Mouse (Mus musculus): ENCODE measurements around the gene Csnk1g2. TPM values are rescaled to one million over a fixed set of nuclear protein-coding genes. Genes with fewer than 3 reads are reported as not detected.

The Csnk1g2 gene
- polyA plus RNA-seq, 1 experiment from 2014 or later: 79.9 TPM

- Histone ChIP-seq H3K9me3 (replicated peaks; ENCODE audit: control insufficient read depth, low read length, poor library complexity, severe bottlenecking) (no peaks in the 10 kb centered on the region), H3K9ac (ENCODE audit: low read depth, low read length) (no peak overlapping the region), H3K27me3 (ENCODE audit: control insufficient read depth, insufficient read depth, low read depth, low read length) (no peaks in the 10 kb centered on the region), H3K4me2 (ENCODE audit: low read length) (no peak overlapping the region), H3K27ac (ENCODE audit: low read length) (no peak overlapping the region), H3K4me1 (ENCODE audit: control insufficient read depth, insufficient read depth, low read length) (peaks cover 18% of the 10 kb centered on the region), H3K36me3 (ENCODE audit: control insufficient read depth, insufficient read depth, low read length) (peaks cover 33% of the 10 kb centered on the region), H3K4me3 (ENCODE audit: low read depth, low read length) (no peak overlapping the region)
- ATAC-seq: no peak
- 96% methylated on average over 34 of the region's 34 CpGs for WGBS
These were observed 15.8 kb upstream of the Csnk1g2 start for GRCm38 (mm10) chr10:80606737-80607350.

GRCm38 (mm10) chr10:80608435-80608834, 14.2 kb upstream of the Csnk1g2 start:
- Histone ChIP-seq H3K36me3 (ENCODE audit: control insufficient read depth, insufficient read depth, low read length) (peaks cover 33% of the 10 kb centered on the region), H3K4me2 (ENCODE audit: low read length) (no peak overlapping the region), H3K27me3 (ENCODE audit: control insufficient read depth, insufficient read depth, low read depth, low read length) (no peaks in the 10 kb centered on the region), H3K4me1 (ENCODE audit: control insufficient read depth, insufficient read depth, low read length) (peaks cover 12% of the 10 kb centered on the region), H3K4me3 (ENCODE audit: low read depth, low read length) (no peak overlapping the region), H3K9me3 (replicated peaks; ENCODE audit: control insufficient read depth, low read length, poor library complexity, severe bottlenecking) (no peaks in the 10 kb centered on the region), H3K9ac (ENCODE audit: low read depth, low read length) (no peak overlapping the region; the same call in 1 of the 2 replicates), H3K27ac (ENCODE audit: low read length) (no peak overlapping the region)
- WGBS: 90% methylated on average over 3 of the region's 3 CpGs
- no peak for ATAC-seq

- Histone ChIP-seq H3K27ac (ENCODE audit: low read length) (no peak overlapping the region), H3K4me1 (ENCODE audit: control insufficient read depth, insufficient read depth, low read length) (peaks cover 2% of the 10 kb centered on the region; the same call in 1 of the 2 replicates), H3K4me3 (ENCODE audit: low read depth, low read length) (no peak overlapping the region), H3K9ac (ENCODE audit: low read depth, low read length) (no peak overlapping the region), H3K9me3 (replicated peaks; ENCODE audit: control insufficient read depth, low read length, poor library complexity, severe bottlenecking) (no peaks in the 10 kb centered on the region), H3K27me3 (ENCODE audit: control insufficient read depth, insufficient read depth, low read depth, low read length) (no peaks in the 10 kb centered on the region), H3K4me2 (ENCODE audit: low read length) (no peak overlapping the region), H3K36me3 (ENCODE audit: control insufficient read depth, insufficient read depth, low read length) (peaks cover 36% of the 10 kb centered on the region)
- ATAC-seq: no peak
- 90% methylated on average over 10 of the region's 10 CpGs for WGBS
These were observed 13.2 kb upstream of the Csnk1g2 start for GRCm38 (mm10) chr10:80609269-80609924.

- WGBS: 93% methylated on average over 9 of the region's 9 CpGs
- Histone ChIP-seq H3K4me1 (ENCODE audit: control insufficient read depth, insufficient read depth, low read length) (no peaks in the 10 kb centered on the region), H3K4me3 (ENCODE audit: low read depth, low read length) (no peak overlapping the region), H3K27me3 (ENCODE audit: control insufficient read depth, insufficient read depth, low read depth, low read length) (no peaks in the 10 kb centered on the region), H3K9me3 (replicated peaks; ENCODE audit: control insufficient read depth, low read length, poor library complexity, severe bottlenecking) (no peaks in the 10 kb centered on the region), H3K9ac (ENCODE audit: low read depth, low read length) (0 out of 2 replicates have a peak overlapping the region, but pooled peaks have one; percentile 6), H3K4me2 (ENCODE audit: low read length) (no peak overlapping the region), H3K36me3 (ENCODE audit: control insufficient read depth, insufficient read depth, low read length) (peaks cover 41% of the 10 kb centered on the region), H3K27ac (ENCODE audit: low read length) (no peak overlapping the region)
- ATAC-seq: no peak
These were observed 12.4 kb upstream of the Csnk1g2 start for GRCm38 (mm10) chr10:80610116-80610785.

- 82% methylated on average over 4 of the region's 4 CpGs for WGBS
- ATAC-seq: no peak
- H3K27me3 ChIP-seq (ENCODE audit: control insufficient read depth, insufficient read depth, low read depth, low read length): no peaks in the 10 kb centered on the region
These were observed 11.6 kb upstream of the Csnk1g2 start for GRCm38 (mm10) chr10:80611024-80611423.

GRCm38 (mm10) chr10:80611905-80612304, 10.7 kb upstream of the Csnk1g2 start:
- no peaks in the 10 kb centered on the region for H3K9me3 ChIP-seq (replicated peaks; ENCODE audit: control insufficient read depth, low read length, poor library complexity, severe bottlenecking)
- H3K27ac ChIP-seq (ENCODE audit: low read length): no peak overlapping the region
- WGBS: 96% methylated on average over 3 of the region's 3 CpGs
- H3K4me1 ChIP-seq (ENCODE audit: control insufficient read depth, insufficient read depth, low read length): no peaks in the 10 kb centered on the region
- H3K4me2 ChIP-seq (ENCODE audit: low read length): no peak overlapping the region
- no peaks in the 10 kb centered on the region for H3K27me3 ChIP-seq (ENCODE audit: control insufficient read depth, insufficient read depth, low read depth, low read length)
- H3K9ac ChIP-seq (ENCODE audit: low read depth, low read length): no peak overlapping the region
- no peak overlapping the region for H3K4me3 ChIP-seq (ENCODE audit: low read depth, low read length)
- ATAC-seq: no peak
- H3K36me3 ChIP-seq (ENCODE audit: control insufficient read depth, insufficient read depth, low read length): peaks cover 35% of the 10 kb centered on the region

More at GRCm38 (mm10) chr10:80611024-80611423, 11.6 kb upstream of the Csnk1g2 start:
- Histone ChIP-seq H3K9me3 (replicated peaks; ENCODE audit: control insufficient read depth, low read length, poor library complexity, severe bottlenecking) (no peaks in the 10 kb centered on the region), H3K4me3 (ENCODE audit: low read depth, low read length) (no peak overlapping the region), H3K4me2 (ENCODE audit: low read length) (no peak overlapping the region), H3K36me3 (ENCODE audit: control insufficient read depth, insufficient read depth, low read length) (peaks cover 43% of the 10 kb centered on the region), H3K4me1 (ENCODE audit: control insufficient read depth, insufficient read depth, low read length) (no peaks in the 10 kb centered on the region), H3K9ac (ENCODE audit: low read depth, low read length) (no peak overlapping the region), H3K27ac (ENCODE audit: low read length) (no peak overlapping the region)

- no peak for ATAC-seq
These were observed 8.8 kb upstream of the Csnk1g2 start for GRCm38 (mm10) chr10:80613821-80614220.

GRCm38 (mm10) chr10:80614351-80614750, 8.3 kb upstream of the Csnk1g2 start:
- Histone ChIP-seq H3K9me3 (replicated peaks; ENCODE audit: control insufficient read depth, low read length, poor library complexity, severe bottlenecking) (no peaks in the 10 kb centered on the region), H3K27ac (ENCODE audit: low read length) (no peak overlapping the region), H3K36me3 (ENCODE audit: control insufficient read depth, insufficient read depth, low read length) (peaks cover 14% of the 10 kb centered on the region), H3K9ac (ENCODE audit: low read depth, low read length) (no peak overlapping the region), H3K4me3 (ENCODE audit: low read depth, low read length) (no peak overlapping the region), H3K4me1 (ENCODE audit: control insufficient read depth, insufficient read depth, low read length) (no peaks in the 10 kb centered on the region), H3K4me2 (ENCODE audit: low read length) (no peak overlapping the region), H3K27me3 (ENCODE audit: control insufficient read depth, insufficient read depth, low read depth, low read length) (no peaks in the 10 kb centered on the region)
- WGBS: 93% methylated on average over 6 of the region's 6 CpGs
- ATAC-seq: no peak

More at GRCm38 (mm10) chr10:80613821-80614220, 8.8 kb upstream of the Csnk1g2 start:
- Histone ChIP-seq H3K36me3 (ENCODE audit: control insufficient read depth, insufficient read depth, low read length) (peaks cover 16% of the 10 kb centered on the region), H3K9ac (ENCODE audit: low read depth, low read length) (no peak overlapping the region), H3K27me3 (ENCODE audit: control insufficient read depth, insufficient read depth, low read depth, low read length) (no peaks in the 10 kb centered on the region), H3K4me2 (ENCODE audit: low read length) (no peak overlapping the region), H3K27ac (ENCODE audit: low read length) (no peak overlapping the region), H3K4me3 (ENCODE audit: low read depth, low read length) (no peak overlapping the region), H3K9me3 (replicated peaks; ENCODE audit: control insufficient read depth, low read length, poor library complexity, severe bottlenecking) (no peaks in the 10 kb centered on the region), H3K4me1 (ENCODE audit: control insufficient read depth, insufficient read depth, low read length) (no peaks in the 10 kb centered on the region)
- WGBS: 82% methylated on average over 3 of the region's 3 CpGs

GRCm38 (mm10) chr10:80618181-80618580, 4.5 kb upstream of the Csnk1g2 start:
- no peak overlapping the region for H3K4me3 ChIP-seq (ENCODE audit: low read depth, low read length)
- H3K27me3 ChIP-seq (ENCODE audit: control insufficient read depth, insufficient read depth, low read depth, low read length): no peaks in the 10 kb centered on the region
- peaks cover 5% of the 10 kb centered on the region; the same call in 1 of the 2 replicates for H3K4me1 ChIP-seq (ENCODE audit: control insufficient read depth, insufficient read depth, low read length)
- H3K9ac ChIP-seq (ENCODE audit: low read depth, low read length): no peak overlapping the region
- no peak for ATAC-seq
- WGBS: 88% methylated on average over 9 of the region's 9 CpGs
- H3K4me2 ChIP-seq (ENCODE audit: low read length): no peak overlapping the region
- H3K36me3 ChIP-seq (ENCODE audit: control insufficient read depth, insufficient read depth, low read length): peaks cover 11% of the 10 kb centered on the region
- H3K27ac ChIP-seq (ENCODE audit: low read length): no peak overlapping the region
- H3K9me3 ChIP-seq (replicated peaks; ENCODE audit: control insufficient read depth, low read length, poor library complexity, severe bottlenecking): no peaks in the 10 kb centered on the region

Measured in midbrain, embryonic 16.5 days (tissue).